Mouse (Mus musculus) kidney, embryonic 14.5 days (tissue): ENCODE measurements around the gene Ccdc175. TPM values are rescaled to one million over a fixed set of nuclear protein-coding genes. Genes with fewer than 3 reads are reported as not detected.

Experiments used
- ATAC-seq: fragments of 200-750 bp; cut with Nextera tagmentation; 2 replicates; pipeline ENCODE4 v1.8.0; 2017; ENCODE audit warnings: moderate number of reproducible peaks, mild to moderate bottlenecking, moderate TSS enrichment, moderate library complexity; ENCODE audit not compliant: low FRiP score, low TSS enrichment
- H3K27ac ChIP-seq: fragments of 300-500 bp; sonication (generic); 2 replicates; pipeline ENCODE4 v1.5.1; 2014; ENCODE audit warnings: low read depth, mild to moderate bottlenecking, low read length, moderate library complexity, mixed read lengths
- H3K27me3 ChIP-seq: fragments of 300-500 bp; sonication (generic); 2 replicates; pipeline ENCODE4 v1.6.1; 2014; ENCODE audit warnings: mild to moderate bottlenecking, low read length; ENCODE audit not compliant: control insufficient read depth, insufficient read depth
- H3K36me3 ChIP-seq: fragments of 300-500 bp; sonication (generic); 2 replicates; pipeline ENCODE4 v1.6.1; 2014; ENCODE audit warnings: low read length, mixed read lengths; ENCODE audit not compliant: control insufficient read depth, insufficient read depth
- H3K4me1 ChIP-seq: fragments of 300-500 bp; sonication (generic); 2 replicates; pipeline ENCODE4 v1.6.1; 2014; ENCODE audit warnings: low read length, mixed read lengths; ENCODE audit not compliant: control insufficient read depth, insufficient read depth
- H3K4me2 ChIP-seq: fragments of 300-500 bp; sonication (generic); replicated peaks from 2 replicates; pipeline ENCODE4 v1.6.1; 2014; ENCODE audit warnings: low read depth, mild to moderate bottlenecking, low read length
- H3K4me3 ChIP-seq: fragments of 300-500 bp; sonication (generic); 2 replicates; pipeline ENCODE4 v1.5.1; 2014; ENCODE audit warnings: mild to moderate bottlenecking, low read length
- H3K9ac ChIP-seq: fragments of 300-500 bp; sonication (generic); 2 replicates; pipeline ENCODE4 v1.6.1; 2014; ENCODE audit warnings: low read depth, mild to moderate bottlenecking, low read length, moderate library complexity
- H3K9me3 ChIP-seq: fragments of 300-500 bp; sonication (generic); 2 replicates; pipeline ENCODE4 v1.6.1; 2016; ENCODE audit warnings: low read length; ENCODE audit not compliant: control insufficient read depth
- WGBS: fragments of 180-500 bp; shearing (Covaris S2); extraction: QIAGEN DNeasy Blood & Tissue Kit; methylation state at CpG from one replicate; pipeline ENCODE4 v1.1.7; 2014; 5-methylcytosine and 5-hydroxymethylcytosine counted together
- polyA plus RNA-seq: library from polyadenylated mRNA; unstranded; fragments of >200 nt; fragmentation: Nextera tagmentation; extraction: Ambion mirVana; gene quantifications from 2 replicates; pipeline ENCODE4 v1.2.1, GENCODE M21; 2014

Gene Ccdc175
- polyA plus RNA-seq, result not detected in 2 replicates

DNA sequence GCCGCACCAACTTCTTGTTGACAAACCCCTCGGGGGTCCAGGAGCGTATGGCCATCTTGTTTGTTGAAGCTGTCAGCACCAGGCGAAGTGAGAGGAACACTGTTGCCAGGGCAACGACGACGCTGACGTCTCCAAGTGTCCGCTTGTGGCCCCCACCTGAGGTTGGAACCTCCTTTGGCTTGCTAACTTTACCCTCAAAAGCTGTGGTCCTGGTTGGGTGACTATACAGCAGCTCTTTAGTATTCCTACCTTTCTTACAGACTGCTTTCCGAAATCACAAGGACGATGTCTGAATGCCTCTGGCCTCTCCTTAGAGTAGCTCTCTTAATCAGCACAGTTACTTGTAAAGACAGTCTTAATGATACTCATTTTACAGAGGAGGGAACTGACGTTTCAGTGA is at the start of gene Ccdc175:
Gene Ccdc175 (minus strand): TSS at position 101 of the 400 bp plus-strand sequence.
- Histone ChIP-seq H3K9me3 (no peaks in the 10 kb centered on the region), H3K36me3 (no peaks in the 10 kb centered on the region)
- WGBS, result 83% methylated on average over 12 of the region's 12 CpGs

DNA sequence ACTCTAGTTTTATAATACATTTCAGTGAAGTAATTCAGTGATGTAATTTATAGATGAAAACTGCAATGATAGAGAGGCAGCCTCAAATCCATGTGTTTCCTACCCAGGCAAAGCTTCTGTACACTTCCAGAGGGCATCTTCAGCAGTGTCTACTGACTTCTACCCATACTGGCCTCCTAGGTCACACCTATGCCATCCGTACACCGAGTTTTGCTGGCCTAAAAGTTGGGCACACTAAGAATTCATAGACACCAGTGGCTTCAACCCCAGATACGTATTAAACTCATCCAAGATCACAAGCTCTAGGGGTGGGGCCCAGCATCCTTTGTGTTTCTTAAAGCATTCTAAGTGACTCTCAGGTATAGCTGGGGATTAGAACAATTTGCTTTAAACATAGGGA is 49.3 kb upstream of the Ccdc175 start:
- Histone ChIP-seq H3K27ac (no peak overlapping the region), H3K4me1 (peaks cover 3% of the 10 kb centered on the region; the same call in 1 of the 2 replicates), H3K9me3 (no peaks in the 10 kb centered on the region), H3K27me3 (peaks cover 30% of the 10 kb centered on the region), H3K4me2 (no peak overlapping the region), H3K36me3 (no peaks in the 10 kb centered on the region), H3K9ac (no peak overlapping the region), H3K4me3 (no peak overlapping the region)
- WGBS, result 91% methylated on average over 3 of the region's 3 CpGs
- no peak for ATAC-seq

More for the DNA sequence above, at the start of gene Ccdc175:
- H3K27ac ChIP-seq, result no peak within 1 kb of the TSS
- no peaks in the 10 kb centered on the region for H3K4me1 ChIP-seq
- ATAC-seq, result no peak
- H3K9ac ChIP-seq, result no peak within 1 kb of the TSS
- no peak within 1 kb of the TSS for H3K4me3 ChIP-seq
- no peak within 1 kb of the TSS for H3K4me2 ChIP-seq
- H3K27me3 ChIP-seq, result no peaks in the 10 kb centered on the region

DNA sequence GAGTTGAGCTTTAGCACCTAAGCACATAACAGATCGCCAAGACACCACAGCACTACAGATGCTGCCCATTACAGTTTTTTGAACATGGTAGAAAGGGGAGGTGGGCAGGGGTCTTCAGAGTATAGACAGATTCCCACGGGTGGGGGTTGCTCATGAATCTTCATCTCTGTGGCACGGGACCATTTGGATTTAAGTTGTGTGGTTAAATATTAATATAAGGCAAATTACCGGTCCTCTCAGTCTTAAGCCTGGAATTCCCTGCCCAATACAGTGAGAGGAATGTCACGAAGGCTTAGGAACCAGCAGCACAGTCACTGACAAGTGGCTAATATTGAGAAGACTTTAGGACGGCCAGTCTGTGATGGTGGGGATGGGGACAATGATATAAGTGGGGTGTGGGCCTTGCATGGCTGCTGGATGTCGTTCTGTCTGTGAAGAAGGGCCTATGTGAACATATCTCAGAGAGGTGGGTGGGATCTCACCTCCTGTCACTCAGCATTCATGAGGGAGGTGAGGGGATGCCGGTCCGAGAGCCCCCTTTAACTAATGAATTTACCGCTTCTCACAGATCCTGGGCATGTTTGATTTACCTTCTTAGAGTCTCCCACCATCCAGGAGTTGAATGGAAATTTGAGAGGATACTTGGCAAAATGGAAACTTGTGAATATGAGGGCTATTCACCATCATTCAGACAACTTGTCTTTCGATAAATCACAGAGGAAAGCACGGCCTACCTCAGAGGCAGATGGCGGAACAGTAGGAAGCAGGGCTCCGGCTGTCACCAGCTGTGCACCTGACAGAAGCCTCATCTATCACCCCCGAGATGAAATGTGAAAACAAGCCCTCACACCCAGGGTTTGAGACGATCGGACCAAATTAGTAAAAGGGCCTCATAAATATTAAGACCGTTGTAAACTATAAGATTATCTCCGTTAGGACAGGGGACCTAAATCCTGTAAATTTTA is 48.3 kb upstream of the Ccdc175 start:
- no peak for ATAC-seq
- Histone ChIP-seq H3K4me3 (no peak overlapping the region), H3K27me3 (peaks cover 24% of the 10 kb centered on the region), H3K4me1 (peaks cover 3% of the 10 kb centered on the region; the same call in 1 of the 2 replicates), H3K9ac (no peak overlapping the region), H3K36me3 (no peaks in the 10 kb centered on the region), H3K4me2 (no peak overlapping the region), H3K9me3 (no peaks in the 10 kb centered on the region), H3K27ac (no peak overlapping the region)
- 79% methylated on average over 19 of the region's 19 CpGs for WGBS

DNA sequence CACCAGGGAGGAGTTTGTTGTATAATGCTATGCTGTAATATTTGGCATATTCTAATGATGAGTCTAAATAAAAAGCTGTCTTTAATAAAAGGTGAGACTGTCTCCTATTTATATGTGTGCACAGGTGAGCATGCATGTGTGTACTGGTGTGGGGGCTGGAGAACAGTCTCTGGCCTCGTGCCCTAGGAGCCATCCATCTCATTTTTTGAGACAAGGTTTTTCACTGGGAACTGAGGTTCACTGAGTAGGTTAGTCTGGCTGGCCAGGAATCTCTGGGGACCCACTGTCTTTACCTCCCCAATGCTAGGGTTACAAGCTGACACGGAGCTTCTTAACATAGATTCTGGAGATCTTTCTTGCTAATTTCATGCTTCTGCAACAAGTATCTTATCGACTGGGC is 47.3 kb upstream of the Ccdc175 start:
- WGBS, result 75% methylated on average over 3 of the region's 3 CpGs
- Histone ChIP-seq H3K9ac (no peak overlapping the region), H3K36me3 (no peaks in the 10 kb centered on the region), H3K27ac (no peak overlapping the region), H3K4me1 (peaks cover 3% of the 10 kb centered on the region; the same call in 1 of the 2 replicates), H3K9me3 (no peaks in the 10 kb centered on the region), H3K4me2 (no peak overlapping the region), H3K4me3 (no peak overlapping the region), H3K27me3 (peaks cover 16% of the 10 kb centered on the region)
- no peak for ATAC-seq

DNA sequence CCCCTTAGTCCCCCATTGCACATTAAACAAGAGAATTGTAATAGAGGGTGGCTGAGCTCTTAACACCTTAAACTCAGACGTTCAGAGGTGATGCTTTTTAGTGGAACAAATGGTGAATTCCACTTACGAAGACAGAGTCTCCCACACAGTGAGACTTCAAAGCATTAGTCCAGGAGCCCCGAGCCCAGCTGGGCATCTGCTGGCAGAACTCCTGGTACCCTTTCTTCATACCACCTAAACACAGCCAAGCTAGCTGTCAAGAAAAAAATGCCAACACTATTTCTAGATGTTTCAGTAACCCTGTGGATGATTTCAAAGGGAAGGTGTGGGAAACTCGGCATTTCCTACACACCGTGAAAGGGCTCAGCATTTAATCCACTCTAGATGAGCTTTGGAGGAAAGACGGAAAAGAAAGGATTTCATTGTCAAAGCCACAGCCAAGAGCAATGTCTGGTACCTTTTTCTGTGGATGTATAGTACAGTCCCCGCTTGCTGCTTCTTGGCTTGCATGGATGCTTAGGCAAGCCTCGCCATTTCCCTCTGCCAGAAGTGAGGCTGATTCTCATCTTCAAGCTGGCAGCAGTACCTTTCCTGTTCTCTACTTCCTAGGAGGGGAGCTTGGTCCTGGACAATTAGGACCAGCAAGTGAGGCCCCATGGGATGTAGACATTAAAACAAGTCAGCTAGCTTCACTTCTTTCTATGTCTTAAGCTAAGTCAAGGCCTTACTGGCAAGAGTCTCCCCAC is 44.8 kb upstream of the Ccdc175 start:
- H3K27me3 ChIP-seq, result no peaks in the 10 kb centered on the region; the same call in 1 of the 2 replicates
- no peaks in the 10 kb centered on the region for H3K4me1 ChIP-seq
- no peak overlapping the region for H3K4me3 ChIP-seq
- ATAC-seq, result no peak
- no peak overlapping the region for H3K9ac ChIP-seq
- no peak overlapping the region for H3K4me2 ChIP-seq
- no peak overlapping the region for H3K27ac ChIP-seq
- no peaks in the 10 kb centered on the region for H3K9me3 ChIP-seq
- WGBS, result 51% methylated on average over 8 of the region's 8 CpGs
- no peaks in the 10 kb centered on the region for H3K36me3 ChIP-seq

DNA sequence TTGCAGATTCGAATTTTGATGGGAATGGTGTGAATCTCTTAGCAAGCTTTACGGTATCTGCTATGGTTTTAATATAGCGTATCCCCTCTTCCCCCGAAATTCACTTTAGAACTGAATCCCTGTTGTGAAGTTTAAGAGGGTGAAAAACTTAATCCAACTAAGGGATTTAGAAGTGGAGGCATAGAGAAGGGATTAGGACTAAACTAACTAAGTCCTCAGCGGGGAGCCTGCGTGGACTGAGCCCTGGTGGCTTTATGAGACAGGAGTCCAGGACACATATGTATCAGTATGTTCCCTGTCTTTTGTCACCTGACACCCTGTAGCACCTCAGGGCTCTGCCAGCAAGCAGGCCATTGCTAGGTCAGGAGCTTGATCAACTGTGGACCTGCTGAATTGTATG is 42.9 kb upstream of the Ccdc175 start:
- Histone ChIP-seq H3K4me2 (no peak overlapping the region), H3K9ac (no peak overlapping the region), H3K27ac (no peak overlapping the region), H3K36me3 (no peaks in the 10 kb centered on the region), H3K27me3 (no peaks in the 10 kb centered on the region; the same call in 1 of the 2 replicates), H3K4me1 (no peaks in the 10 kb centered on the region), H3K9me3 (no peaks in the 10 kb centered on the region), H3K4me3 (no peak overlapping the region)
- 92% methylated on average over 6 of the region's 6 CpGs for WGBS
- ATAC-seq, result no peak

DNA sequence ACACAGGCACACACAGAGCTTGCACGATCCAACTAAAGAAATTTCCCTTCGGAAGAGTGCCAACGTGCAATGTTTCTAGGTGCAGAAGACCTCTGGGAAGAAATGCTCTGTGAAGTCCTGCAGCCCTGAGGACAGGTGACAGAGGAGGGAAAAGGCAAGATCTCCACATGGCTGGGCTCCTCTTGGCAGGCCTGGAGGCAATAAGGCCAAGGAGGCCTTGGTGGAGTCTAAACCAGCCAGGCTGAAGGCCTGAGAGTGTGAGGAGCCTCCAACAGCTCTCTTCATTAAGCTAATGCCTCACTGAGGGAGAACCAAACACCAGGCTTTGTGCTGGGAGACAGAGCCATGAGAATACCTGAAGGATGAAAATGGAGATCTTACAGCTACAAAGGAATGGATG is 40.5 kb upstream of the Ccdc175 start:
- H3K4me3 ChIP-seq, result no peak overlapping the region
- no peaks in the 10 kb centered on the region for H3K4me1 ChIP-seq
- no peak overlapping the region for H3K27ac ChIP-seq
- WGBS, result 95% methylated on average over 3 of the region's 3 CpGs
- H3K9ac ChIP-seq, result no peak overlapping the region
- no peaks in the 10 kb centered on the region for H3K9me3 ChIP-seq
- H3K27me3 ChIP-seq, result no peaks in the 10 kb centered on the region; the same call in 1 of the 2 replicates
- H3K36me3 ChIP-seq, result no peaks in the 10 kb centered on the region
- no peak overlapping the region for H3K4me2 ChIP-seq
- ATAC-seq, result no peak

DNA sequence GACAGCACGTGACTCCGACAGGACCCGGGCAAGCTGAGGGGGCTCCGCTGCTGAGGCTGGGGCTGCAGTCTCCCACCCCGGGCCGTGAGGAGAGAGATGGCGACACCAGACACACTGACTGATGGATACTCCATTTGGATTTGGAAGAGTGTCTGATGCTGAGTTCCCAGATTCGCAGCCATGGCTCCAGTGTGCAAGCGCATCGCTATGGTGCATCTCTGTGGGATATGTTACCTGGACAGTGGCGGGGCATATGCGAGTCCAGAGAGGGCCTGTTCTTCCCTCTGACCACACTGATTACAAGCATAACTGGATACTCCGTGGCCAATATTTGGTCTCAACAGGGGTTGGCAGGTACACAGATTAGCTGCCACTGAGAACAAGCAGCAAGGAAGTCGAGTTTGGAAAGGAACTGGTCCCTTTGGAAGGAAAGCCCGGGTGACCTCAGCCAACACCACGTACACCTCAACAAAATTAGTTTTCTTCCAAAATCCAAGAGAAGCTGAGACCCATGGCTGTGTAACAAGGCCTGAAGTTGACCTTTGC is 38.8 kb upstream of the Ccdc175 start:
- 97% methylated on average over 16 of the region's 16 CpGs for WGBS
- H3K27ac ChIP-seq, result no peak overlapping the region
- H3K36me3 ChIP-seq, result no peaks in the 10 kb centered on the region
- no peaks in the 10 kb centered on the region for H3K27me3 ChIP-seq
- ATAC-seq, result no peak
- no peaks in the 10 kb centered on the region for H3K9me3 ChIP-seq
- no peak overlapping the region for H3K9ac ChIP-seq
- H3K4me2 ChIP-seq, result no peak overlapping the region
- H3K4me3 ChIP-seq, result no peak overlapping the region
- H3K4me1 ChIP-seq, result no peaks in the 10 kb centered on the region
